Mouse (Mus musculus): Measurements from ENCODE around the gene Gm8369. TPM values are rescaled to one million over a fixed set of nuclear protein-coding genes. Genes with fewer than 3 reads are reported as not detected.
"Not testable (repeated sequence)": the region's sequence is repeated elsewhere in the genome, so short reads cannot be mapped to it uniquely, and the experiment has no call there.

Gene Gm8369
- total and polyA plus RNA-seq, 3 experiments, result 0.98 to 2.1 TPM; not detected in 1

- 0 out of 2 replicates have a peak, but pooled peaks cover 2% of the 10 kb centered on the region for H3K27me3 ChIP-seq (ENCODE audit: insufficient read depth, low read length)
- H3K9me3 ChIP-seq (replicated peaks), result no peaks in the 10 kb centered on the region
- H3K4me3 ChIP-seq (ENCODE audit: low read depth, low read length), result no peak overlapping the region
- H3K36me3 ChIP-seq (replicated peaks), result no peaks in the 10 kb centered on the region
- DNase-seq (ENCODE audit: low spot score) (no peak), ATAC-seq (ENCODE audit: extremely low read depth, insufficient number of reproducible peaks, low FRiP score, poor library complexity, severe bottlenecking) (no peak)
- TF ChIP-seq POLR2AphosphoS5 (IDR thresholded peaks at IDR 0.05; ENCODE audit: insufficient replicate concordance, low read depth, low read length) (no peak), TAL1 (conservative IDR thresholded peaks at IDR 0.05; ENCODE audit: low read depth, low read length) (no peak), CTCF (IDR thresholded peaks at IDR 0.05; ENCODE audit: low read depth, low read length) (no peak), GATA2 (IDR thresholded peaks at IDR 0.05; ENCODE audit: borderline replicate concordance, low read depth, low read length) (no peak), GATA1 (IDR thresholded peaks at IDR 0.05; ENCODE audit: borderline replicate concordance, low read length) (no peak)
- H3K4me1 ChIP-seq (ENCODE audit: insufficient read depth, low read depth, low read length), result peaks cover 2% of the 10 kb centered on the region; the same call in 1 of the 2 replicates
These were observed 15.6 kb downstream of the Gm8369 start for GRCm38 (mm10) chr19:11501326-11501725.

- no peak for DNase-seq (ENCODE audit: low spot score)
- no peak for TF ChIP-seq TAL1 (conservative IDR thresholded peaks at IDR 0.05; ENCODE audit: low read depth, low read length)
- TF ChIP-seq CTCF (IDR thresholded peaks at IDR 0.05; ENCODE audit: low read depth, low read length), result no peak
- no peak for TF ChIP-seq GATA2 (IDR thresholded peaks at IDR 0.05; ENCODE audit: borderline replicate concordance, low read depth, low read length)
- no peak for TF ChIP-seq GATA1 (IDR thresholded peaks at IDR 0.05; ENCODE audit: borderline replicate concordance, low read length)
- no peak for TF ChIP-seq POLR2AphosphoS5 (IDR thresholded peaks at IDR 0.05; ENCODE audit: insufficient replicate concordance, low read depth, low read length)
- ATAC-seq (ENCODE audit: extremely low read depth, insufficient number of reproducible peaks, low FRiP score, poor library complexity, severe bottlenecking), result no peak
These were observed 19.1 kb downstream of the Gm8369 start for GRCm38 (mm10) chr19:11504857-11505256.

GRCm38 (mm10) chr19:11513458-11513857 lies 27.7 kb downstream of the Gm8369 start:
- no peaks in the 10 kb centered on the region for H3K9me3 ChIP-seq (replicated peaks)
- no peak overlapping the region for H3K4me3 ChIP-seq (ENCODE audit: low read depth, low read length)
- no peaks in the 10 kb centered on the region for H3K36me3 ChIP-seq (replicated peaks)
- DNase-seq (ENCODE audit: low spot score) (no peak), ATAC-seq (ENCODE audit: extremely low read depth, insufficient number of reproducible peaks, low FRiP score, poor library complexity, severe bottlenecking) (no peak)
- TF ChIP-seq TAL1 (conservative IDR thresholded peaks at IDR 0.05; ENCODE audit: low read depth, low read length) (no peak), GATA1 (IDR thresholded peaks at IDR 0.05; ENCODE audit: borderline replicate concordance, low read length) (no peak), POLR2AphosphoS5 (IDR thresholded peaks at IDR 0.05; ENCODE audit: insufficient replicate concordance, low read depth, low read length) (no peak), CTCF (IDR thresholded peaks at IDR 0.05; ENCODE audit: low read depth, low read length) (no peak), GATA2 (IDR thresholded peaks at IDR 0.05; ENCODE audit: borderline replicate concordance, low read depth, low read length) (no peak)
- no peaks in the 10 kb centered on the region for H3K4me1 ChIP-seq (ENCODE audit: insufficient read depth, low read depth, low read length)
- peaks cover 3% of the 10 kb centered on the region; the same call in 1 of the 2 replicates for H3K27me3 ChIP-seq (ENCODE audit: insufficient read depth, low read length)

More at GRCm38 (mm10) chr19:11504857-11505256, 19.1 kb downstream of the Gm8369 start:
- H3K36me3 ChIP-seq (replicated peaks), result no peaks in the 10 kb centered on the region
- no peaks in the 10 kb centered on the region for H3K9me3 ChIP-seq (replicated peaks)
- H3K27me3 ChIP-seq (ENCODE audit: insufficient read depth, low read length), result 0 out of 2 replicates have a peak, but pooled peaks cover 2% of the 10 kb centered on the region
- H3K4me1 ChIP-seq (ENCODE audit: insufficient read depth, low read depth, low read length), result no peaks in the 10 kb centered on the region
- H3K4me3 ChIP-seq (ENCODE audit: low read depth, low read length), result no peak overlapping the region

GRCm38 (mm10) chr19:11516246-11516645 lies 30.5 kb downstream of the Gm8369 start, which contains the start of gene Ms4a6b:
Gene Ms4a6b (plus strand): TSS chr19:11516512.
- no peak for DNase-seq (ENCODE audit: low spot score)
- no peaks in the 10 kb centered on the region for H3K36me3 ChIP-seq (replicated peaks)
- no peak for ATAC-seq (ENCODE audit: extremely low read depth, insufficient number of reproducible peaks, low FRiP score, poor library complexity, severe bottlenecking)
- H3K27me3 ChIP-seq (ENCODE audit: insufficient read depth, low read length), result peaks cover 3% of the 10 kb centered on the region; the same call in 1 of the 2 replicates
- H3K9me3 ChIP-seq (replicated peaks), result no peaks in the 10 kb centered on the region
- H3K4me3 ChIP-seq (ENCODE audit: low read depth, low read length), result no peak within 1 kb of the TSS
- TF ChIP-seq CTCF (IDR thresholded peaks at IDR 0.05; ENCODE audit: low read depth, low read length) (no peak), GATA2 (IDR thresholded peaks at IDR 0.05; ENCODE audit: borderline replicate concordance, low read depth, low read length) (no peak), POLR2AphosphoS5 (IDR thresholded peaks at IDR 0.05; ENCODE audit: insufficient replicate concordance, low read depth, low read length) (no peak), GATA1 (IDR thresholded peaks at IDR 0.05; ENCODE audit: borderline replicate concordance, low read length) (no peak), TAL1 (conservative IDR thresholded peaks at IDR 0.05; ENCODE audit: low read depth, low read length) (no peak)
- H3K4me1 ChIP-seq (ENCODE audit: insufficient read depth, low read depth, low read length), result no peaks in the 10 kb centered on the region

- Histone ChIP-seq H3K4me1 (ENCODE audit: insufficient read depth, low read depth, low read length) (no peaks in the 10 kb centered on the region), H3K27me3 (ENCODE audit: insufficient read depth, low read length) (peaks cover 3% of the 10 kb centered on the region; the same call in 1 of the 2 replicates), H3K9me3 (replicated peaks) (no peaks in the 10 kb centered on the region), H3K36me3 (replicated peaks) (no peaks in the 10 kb centered on the region), H3K4me3 (ENCODE audit: low read depth, low read length) (no peak overlapping the region)
- no peak for DNase-seq (ENCODE audit: low spot score)
- ATAC-seq (ENCODE audit: extremely low read depth, insufficient number of reproducible peaks, low FRiP score, poor library complexity, severe bottlenecking), result no peak
- TF ChIP-seq CTCF (IDR thresholded peaks at IDR 0.05; ENCODE audit: low read depth, low read length) (no peak), GATA2 (IDR thresholded peaks at IDR 0.05; ENCODE audit: borderline replicate concordance, low read depth, low read length) (no peak), GATA1 (IDR thresholded peaks at IDR 0.05; ENCODE audit: borderline replicate concordance, low read length) (no peak), TAL1 (conservative IDR thresholded peaks at IDR 0.05; ENCODE audit: low read depth, low read length) (no peak), POLR2AphosphoS5 (IDR thresholded peaks at IDR 0.05; ENCODE audit: insufficient replicate concordance, low read depth, low read length) (no peak)
These were observed 31.1 kb downstream of the Gm8369 start for GRCm38 (mm10) chr19:11516845-11517244.

GRCm38 (mm10) chr19:11517373-11517772 lies 31.6 kb downstream of the Gm8369 start:
- not testable (repeated sequence) for ATAC-seq (ENCODE audit: extremely low read depth, insufficient number of reproducible peaks, low FRiP score, poor library complexity, severe bottlenecking); H3K27me3 ChIP-seq (ENCODE audit: insufficient read depth, low read length); H3K36me3 ChIP-seq (replicated peaks); H3K4me1 ChIP-seq (ENCODE audit: insufficient read depth, low read depth, low read length); DNase-seq (ENCODE audit: low spot score); H3K9me3 ChIP-seq (replicated peaks); H3K4me3 ChIP-seq (ENCODE audit: low read depth, low read length)

GRCm38 (mm10) chr19:11518356-11518755 lies 32.6 kb downstream of the Gm8369 start:
- ATAC-seq (ENCODE audit: extremely low read depth, insufficient number of reproducible peaks, low FRiP score, poor library complexity, severe bottlenecking); DNase-seq (ENCODE audit: low spot score): not testable (repeated sequence)

More at GRCm38 (mm10) chr19:11518356-11518755, 32.6 kb downstream of the Gm8369 start:
- not testable (repeated sequence) for H3K36me3 ChIP-seq (replicated peaks); H3K4me1 ChIP-seq (ENCODE audit: insufficient read depth, low read depth, low read length); H3K4me3 ChIP-seq (ENCODE audit: low read depth, low read length); H3K27me3 ChIP-seq (ENCODE audit: insufficient read depth, low read length); H3K9me3 ChIP-seq (replicated peaks)

All from G1E (cell line).